Mouse (Mus musculus) ES-Bruce4 (cell line): ENCODE results near the gene Lrrc20.

Experiments
- CTCF ChIP-seq: IDR thresholded peaks from one replicate; pipeline ENCODE4 v1.8.1; 2011; ENCODE audit warnings: low read depth, low read length
- EP300 ChIP-seq: IDR thresholded peaks from 2 replicates; pipeline ENCODE4 v1.6.1; 2011; ENCODE audit warnings: low read depth, low read length; ENCODE audit not compliant: insufficient read depth
- POLR2A ChIP-seq: IDR thresholded peaks from one replicate; pipeline ENCODE4 v1.8.1; 2011; ENCODE audit warnings: low read length; ENCODE audit not compliant: insufficient read depth

DNA sequence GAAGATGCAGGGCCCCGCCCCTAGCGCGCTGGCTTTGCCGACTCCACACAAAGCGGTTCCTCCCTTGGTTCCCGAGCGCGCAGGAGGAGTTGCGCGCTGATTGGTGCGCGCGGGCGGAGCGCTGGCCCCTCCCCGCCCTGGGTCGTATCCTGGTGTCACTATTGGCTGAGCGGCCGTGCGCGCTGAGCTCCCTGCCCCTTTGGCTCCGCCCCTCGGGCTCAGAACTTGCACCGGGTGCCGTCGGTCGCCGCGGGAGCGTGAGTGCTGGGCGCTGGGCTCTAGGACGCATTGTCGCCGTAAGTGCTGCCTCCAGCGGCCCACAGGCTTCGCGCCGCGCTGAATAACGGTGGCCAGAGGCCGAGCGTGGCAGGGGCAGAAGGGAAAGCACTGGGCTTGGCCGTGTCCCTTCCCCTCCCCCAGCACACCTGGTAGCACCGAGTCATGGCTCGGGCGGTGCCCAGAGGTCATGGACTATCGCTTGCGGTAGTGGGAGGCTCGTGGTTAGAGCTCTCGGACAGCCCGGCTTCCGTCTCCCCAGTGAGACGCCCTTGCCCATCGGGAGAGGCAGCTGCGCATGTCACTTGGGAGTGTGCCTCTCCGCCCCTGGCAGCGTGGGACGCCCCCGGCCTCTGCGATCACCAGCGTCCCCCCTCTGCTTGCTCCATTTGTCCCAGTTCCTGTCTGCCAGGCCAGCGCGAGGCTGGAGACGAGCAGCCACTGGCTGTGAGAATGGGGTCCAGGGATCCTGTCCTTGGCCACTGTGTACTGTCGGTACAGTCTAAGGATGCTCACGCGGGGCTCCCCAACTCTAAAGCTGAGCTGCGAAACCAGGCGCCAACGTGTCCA lies at the start of gene Lrrc20:
- TF ChIP-seq POLR2A (peak; percentile 43), EP300 (no peak), CTCF (no peak)
